Mouse (Mus musculus): ENCODE measurements around the gene Celf6. TPM values are rescaled to one million over a fixed set of nuclear protein-coding genes. Genes with fewer than 3 reads are reported as not detected.

Celf6 gene
- polyA plus RNA-seq, 1 experiment from 2014 or later: 34.8 TPM

DNA sequence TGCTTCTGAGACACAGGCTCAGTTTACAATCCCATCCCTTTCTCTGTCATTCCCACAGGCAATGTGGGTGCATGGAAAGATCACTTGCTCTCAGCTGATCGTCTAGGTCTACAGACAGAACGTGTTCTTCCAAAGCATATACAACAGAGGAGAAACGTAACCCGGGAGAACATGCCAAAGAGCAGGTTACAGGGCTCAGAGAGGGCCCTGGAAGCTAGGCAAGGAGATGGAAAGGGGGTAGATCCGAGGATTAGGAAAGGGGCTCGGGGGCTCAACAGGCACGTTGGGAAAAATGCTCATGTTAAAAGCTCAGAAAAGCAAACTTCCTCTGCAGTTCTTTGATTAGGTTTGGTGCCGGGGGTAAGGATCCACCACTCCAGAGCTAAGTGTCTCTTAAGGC, 23.9 kb downstream of the Celf6 start:
- no peaks in the 10 kb centered on the region for H3K27me3 ChIP-seq (ENCODE audit: control insufficient read depth, insufficient read depth, low read length)
- ATAC-seq (ENCODE audit: low read depth): no peak
- no peak overlapping the region for H3K27ac ChIP-seq (ENCODE audit: low read depth, low read length)
- WGBS: 80% methylated on average over 8 of the region's 8 CpGs
- no peak overlapping the region for H3K9ac ChIP-seq (replicated peaks; ENCODE audit: low read depth, low read length)
- no peaks in the 10 kb centered on the region for H3K4me1 ChIP-seq (ENCODE audit: control insufficient read depth, insufficient read depth, low read length)
- H3K4me2 ChIP-seq (ENCODE audit: low read depth, low read length): no peak overlapping the region
- H3K36me3 ChIP-seq (ENCODE audit: control insufficient read depth, insufficient read depth, low read length): no peaks in the 10 kb centered on the region
- H3K9me3 ChIP-seq (ENCODE audit: control insufficient read depth, low read length): no peaks in the 10 kb centered on the region
- no peak overlapping the region for H3K4me3 ChIP-seq (ENCODE audit: low read depth, low read length)

DNA sequence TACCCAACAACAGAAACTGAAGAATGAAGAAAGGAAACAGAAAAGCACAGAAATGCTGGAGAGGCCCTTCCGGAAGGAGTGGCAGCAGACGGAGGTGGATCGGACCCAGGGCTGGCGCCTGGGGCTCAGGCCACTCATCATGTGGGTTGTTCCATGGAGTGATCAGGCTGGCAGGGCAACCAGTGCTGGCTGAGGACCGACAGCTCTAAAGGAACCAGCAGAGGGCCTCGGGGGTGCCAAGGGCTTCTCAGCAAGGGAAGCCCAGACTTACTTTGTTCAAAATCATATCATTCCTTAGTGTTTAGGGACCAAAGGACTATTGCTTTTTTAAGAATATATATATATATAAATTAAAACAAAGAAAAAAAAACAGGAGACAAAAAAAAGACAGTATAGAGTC, 28.2 kb downstream of the Celf6 start:
- Histone ChIP-seq H3K4me1 (ENCODE audit: control insufficient read depth, insufficient read depth, low read length) (no peaks in the 10 kb centered on the region), H3K9me3 (ENCODE audit: control insufficient read depth, low read length) (no peaks in the 10 kb centered on the region), H3K4me2 (ENCODE audit: low read depth, low read length) (no peak overlapping the region), H3K4me3 (ENCODE audit: low read depth, low read length) (no peak overlapping the region), H3K27me3 (ENCODE audit: control insufficient read depth, insufficient read depth, low read length) (no peaks in the 10 kb centered on the region), H3K9ac (replicated peaks; ENCODE audit: low read depth, low read length) (no peak overlapping the region), H3K36me3 (ENCODE audit: control insufficient read depth, insufficient read depth, low read length) (no peaks in the 10 kb centered on the region), H3K27ac (ENCODE audit: low read depth, low read length) (no peak overlapping the region)
- 48% methylated on average over 6 of the region's 6 CpGs for WGBS
- no peak for ATAC-seq (ENCODE audit: low read depth)

DNA sequence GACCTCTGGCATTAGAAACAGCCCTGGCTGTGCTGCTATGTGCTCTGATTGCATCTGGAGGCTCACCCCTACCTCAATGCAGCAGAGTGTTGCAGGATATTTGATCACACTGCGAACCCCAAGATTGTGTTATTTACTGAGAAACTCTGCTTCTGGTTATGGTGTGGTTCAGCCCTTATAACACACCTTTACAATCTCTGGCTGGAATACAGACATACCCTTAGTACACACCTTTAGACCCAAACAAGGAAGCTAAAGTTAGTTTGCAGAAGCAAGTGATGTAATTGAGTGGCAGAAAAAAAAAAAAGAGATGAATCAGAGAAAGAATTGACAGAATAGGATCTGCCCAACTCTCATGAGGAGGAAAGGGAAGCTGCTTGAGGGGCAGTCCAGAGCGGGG, 33.2 kb downstream of the Celf6 start:
- no peak overlapping the region for H3K27ac ChIP-seq (ENCODE audit: low read depth, low read length)
- WGBS: 91% methylated on average over 2 of the region's 2 CpGs
- no peak for ATAC-seq (ENCODE audit: low read depth)
- no peaks in the 10 kb centered on the region for H3K36me3 ChIP-seq (ENCODE audit: control insufficient read depth, insufficient read depth, low read length)
- no peaks in the 10 kb centered on the region for H3K27me3 ChIP-seq (ENCODE audit: control insufficient read depth, insufficient read depth, low read length)
- H3K4me3 ChIP-seq (ENCODE audit: low read depth, low read length): no peak overlapping the region
- no peak overlapping the region for H3K4me2 ChIP-seq (ENCODE audit: low read depth, low read length)
- H3K9ac ChIP-seq (replicated peaks; ENCODE audit: low read depth, low read length): no peak overlapping the region
- no peaks in the 10 kb centered on the region for H3K9me3 ChIP-seq (ENCODE audit: control insufficient read depth, low read length)
- H3K4me1 ChIP-seq (ENCODE audit: control insufficient read depth, insufficient read depth, low read length): no peaks in the 10 kb centered on the region

DNA sequence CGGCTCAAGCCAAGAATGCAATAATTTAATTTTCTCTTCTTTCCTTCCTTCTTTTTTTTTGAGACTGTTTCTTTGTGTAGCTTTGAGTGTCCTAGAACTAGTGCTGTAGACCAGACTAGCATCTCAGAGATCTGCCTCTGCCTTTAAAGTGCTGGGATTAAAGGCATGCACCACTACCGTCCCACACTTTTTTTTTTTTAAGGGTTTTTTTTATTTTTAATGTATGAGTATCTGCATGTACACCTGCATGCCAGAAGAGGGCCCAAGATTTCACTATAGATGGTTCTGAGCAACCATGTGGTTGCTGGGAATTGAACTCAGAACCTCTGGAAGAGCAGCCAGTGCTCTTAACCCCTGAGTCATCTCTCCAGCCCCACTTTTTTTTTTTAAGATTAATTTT, 38.1 kb downstream of the Celf6 start:
- Histone ChIP-seq H3K9ac (replicated peaks; ENCODE audit: low read depth, low read length) (no peak overlapping the region), H3K27ac (ENCODE audit: low read depth, low read length) (no peak overlapping the region), H3K9me3 (ENCODE audit: control insufficient read depth, low read length) (no peaks in the 10 kb centered on the region), H3K4me3 (ENCODE audit: low read depth, low read length) (no peak overlapping the region), H3K4me1 (ENCODE audit: control insufficient read depth, insufficient read depth, low read length) (peaks cover 18% of the 10 kb centered on the region), H3K36me3 (ENCODE audit: control insufficient read depth, insufficient read depth, low read length) (no peaks in the 10 kb centered on the region), H3K4me2 (ENCODE audit: low read depth, low read length) (no peak overlapping the region), H3K27me3 (ENCODE audit: control insufficient read depth, insufficient read depth, low read length) (no peaks in the 10 kb centered on the region)
- ATAC-seq (ENCODE audit: low read depth): no peak
- WGBS: 83% methylated on average over 2 of the region's 2 CpGs

DNA sequence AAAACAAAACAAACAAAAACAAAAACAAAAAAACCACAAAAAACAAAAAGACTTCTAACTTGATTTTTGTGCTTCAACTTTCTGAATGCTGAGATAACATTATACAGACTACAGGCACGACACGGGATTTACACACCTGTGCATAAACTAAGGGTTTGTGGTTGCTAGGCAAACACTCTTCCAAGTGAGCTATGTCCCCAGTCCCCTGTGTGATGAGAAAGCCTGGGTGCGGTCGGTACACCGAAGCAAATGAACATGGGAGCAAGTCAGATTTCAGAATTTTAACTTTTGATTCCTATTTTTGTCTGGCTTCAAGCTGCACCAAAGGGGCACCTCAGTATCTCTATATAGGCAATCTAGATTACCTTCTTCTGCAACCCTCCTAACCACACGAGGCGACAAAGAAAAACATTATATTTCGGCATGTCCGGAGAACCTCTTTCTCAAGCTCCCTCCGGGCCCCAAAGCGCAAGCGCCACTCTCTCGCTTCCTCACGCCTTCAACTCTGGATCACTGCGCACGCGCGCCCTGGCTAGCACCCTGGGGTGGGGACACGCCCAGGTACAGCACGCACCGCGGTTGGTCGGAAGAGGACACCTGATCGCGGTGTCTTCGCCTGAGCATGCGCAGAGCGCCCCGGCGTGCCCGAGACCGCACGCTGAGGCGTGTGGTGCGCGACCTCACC, 39.0 kb downstream of the Celf6 start, which contains the start of gene Parp6:
Parp6 (plus strand) TSS at position 663 of the 685 bp plus-strand sequence.
- Histone ChIP-seq H3K4me1 (ENCODE audit: control insufficient read depth, insufficient read depth, low read length) (peaks cover 18% of the 10 kb centered on the region), H3K27ac (ENCODE audit: low read depth, low read length) (peak within 1 kb of the TSS; percentile 92), H3K9ac (replicated peaks; ENCODE audit: low read depth, low read length) (peak within 1 kb of the TSS; percentile 84), H3K4me3 (ENCODE audit: low read depth, low read length) (peak within 1 kb of the TSS; percentile 91), H3K36me3 (ENCODE audit: control insufficient read depth, insufficient read depth, low read length) (peaks cover under 1% of the 10 kb centered on the region; the same call in 1 of the 2 replicates), H3K9me3 (ENCODE audit: control insufficient read depth, low read length) (no peaks in the 10 kb centered on the region), H3K27me3 (ENCODE audit: control insufficient read depth, insufficient read depth, low read length) (no peaks in the 10 kb centered on the region), H3K4me2 (ENCODE audit: low read depth, low read length) (peak within 1 kb of the TSS; percentile 62)
- ATAC-seq (ENCODE audit: low read depth): peak; percentile 95
- under 1% methylated on average over 36 of the region's 36 CpGs for WGBS

DNA sequence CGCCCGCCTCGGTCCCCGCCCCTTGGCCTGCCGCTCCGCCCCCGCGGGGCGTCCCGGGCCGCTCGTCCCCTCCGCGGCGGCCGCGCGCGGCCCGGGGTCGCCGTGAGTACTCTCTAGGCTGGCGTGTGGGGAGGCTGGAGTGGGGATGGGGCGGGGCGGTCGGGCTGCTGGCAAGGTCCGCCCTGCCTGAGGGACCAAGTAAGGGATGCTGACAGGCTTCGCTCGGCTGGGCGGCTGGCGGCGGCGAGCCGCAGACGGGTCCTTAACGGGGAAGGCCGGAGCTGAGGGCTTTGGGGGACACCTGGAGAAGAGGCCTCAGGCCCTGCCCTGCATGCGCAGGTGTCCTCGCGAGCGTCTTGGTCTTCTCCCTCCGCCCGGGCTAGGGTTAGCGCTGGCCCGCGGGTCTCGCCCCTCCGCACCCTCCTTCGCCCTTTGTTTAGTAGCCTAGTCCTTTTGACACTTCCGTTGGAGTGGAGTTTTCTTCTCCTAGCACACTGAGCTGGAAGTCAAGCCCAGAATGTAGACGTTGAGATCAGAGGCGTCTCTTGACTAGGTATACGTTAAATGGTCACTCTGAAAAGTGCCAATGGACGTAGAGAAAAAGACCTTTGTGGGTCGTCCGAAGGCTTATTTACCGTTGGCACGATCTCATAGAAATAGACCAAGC, 39.7 kb downstream of the Celf6 start:
- peak; percentile 90 for ATAC-seq (ENCODE audit: low read depth)
- WGBS: under 1% methylated on average over 58 of the region's 58 CpGs

DNA sequence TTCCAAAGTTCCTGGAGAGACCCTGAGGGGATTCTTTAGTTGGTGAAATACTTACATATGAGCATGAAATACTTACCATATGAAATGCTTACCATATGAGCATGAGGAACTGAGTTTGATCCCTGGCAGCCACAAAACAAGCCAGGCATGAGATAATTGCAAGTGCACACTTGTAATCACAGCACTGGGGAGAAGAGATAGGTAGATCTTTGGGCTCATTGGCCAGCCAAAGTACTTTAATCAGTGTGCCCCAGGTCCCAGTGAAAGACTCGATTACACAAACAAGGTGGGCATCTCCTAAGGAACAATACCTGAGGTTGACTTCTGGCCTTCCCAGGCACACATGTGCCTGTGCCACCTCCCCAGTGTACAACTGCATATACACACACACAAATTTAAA, 60.7 kb downstream of the Celf6 start:
- H3K9me3 ChIP-seq (ENCODE audit: control insufficient read depth, low read length): no peaks in the 10 kb centered on the region
- no peaks in the 10 kb centered on the region for H3K4me1 ChIP-seq (ENCODE audit: control insufficient read depth, insufficient read depth, low read length)
- no peak overlapping the region for H3K4me3 ChIP-seq (ENCODE audit: low read depth, low read length)
- ATAC-seq (ENCODE audit: low read depth): no peak
- H3K27me3 ChIP-seq (ENCODE audit: control insufficient read depth, insufficient read depth, low read length): no peaks in the 10 kb centered on the region
- no peak overlapping the region for H3K4me2 ChIP-seq (ENCODE audit: low read depth, low read length)
- no peak overlapping the region for H3K27ac ChIP-seq (ENCODE audit: low read depth, low read length)
- WGBS: 85% methylated on average over 1 of the region's 1 CpGs
- no peak overlapping the region for H3K9ac ChIP-seq (replicated peaks; ENCODE audit: low read depth, low read length)
- H3K36me3 ChIP-seq (ENCODE audit: control insufficient read depth, insufficient read depth, low read length): peaks cover 79% of the 10 kb centered on the region

More for the DNA sequence above, 39.7 kb downstream of the Celf6 start:
- Histone ChIP-seq H3K4me2 (ENCODE audit: low read depth, low read length) (peak overlapping the region; percentile 62), H3K27me3 (ENCODE audit: control insufficient read depth, insufficient read depth, low read length) (no peaks in the 10 kb centered on the region), H3K9me3 (ENCODE audit: control insufficient read depth, low read length) (no peaks in the 10 kb centered on the region), H3K36me3 (ENCODE audit: control insufficient read depth, insufficient read depth, low read length) (peaks cover 6% of the 10 kb centered on the region; the same call in 1 of the 2 replicates), H3K9ac (replicated peaks; ENCODE audit: low read depth, low read length) (peak overlapping the region; percentile 84), H3K4me3 (ENCODE audit: low read depth, low read length) (peak overlapping the region; percentile 91), H3K27ac (ENCODE audit: low read depth, low read length) (peak overlapping the region; percentile 92), H3K4me1 (ENCODE audit: control insufficient read depth, insufficient read depth, low read length) (peaks cover 18% of the 10 kb centered on the region)

DNA sequence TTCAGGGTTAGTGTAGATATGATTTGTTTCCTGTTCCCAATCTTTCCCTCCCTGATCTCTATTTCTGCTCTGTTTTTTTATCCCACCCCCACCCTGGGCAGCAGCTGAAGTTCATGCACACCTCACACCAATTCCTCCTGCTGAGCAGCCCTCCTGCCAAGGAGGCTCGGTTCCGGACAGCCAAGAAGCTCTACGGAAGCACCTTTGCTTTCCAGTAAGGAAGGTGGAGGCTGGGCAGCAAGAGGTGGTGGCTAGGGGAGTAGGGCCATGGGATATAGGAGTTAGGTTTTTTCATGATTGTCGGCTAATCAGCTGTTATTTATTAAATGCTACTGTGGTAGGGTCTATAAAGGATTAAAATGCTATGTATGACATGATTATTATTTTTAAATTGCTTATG, 62.2 kb downstream of the Celf6 start:
- Histone ChIP-seq H3K27me3 (ENCODE audit: control insufficient read depth, insufficient read depth, low read length) (no peaks in the 10 kb centered on the region), H3K4me2 (ENCODE audit: low read depth, low read length) (no peak overlapping the region), H3K27ac (ENCODE audit: low read depth, low read length) (no peak overlapping the region), H3K36me3 (ENCODE audit: control insufficient read depth, insufficient read depth, low read length) (peaks cover 69% of the 10 kb centered on the region), H3K4me1 (ENCODE audit: control insufficient read depth, insufficient read depth, low read length) (no peaks in the 10 kb centered on the region), H3K4me3 (ENCODE audit: low read depth, low read length) (no peak overlapping the region), H3K9ac (replicated peaks; ENCODE audit: low read depth, low read length) (no peak overlapping the region), H3K9me3 (ENCODE audit: control insufficient read depth, low read length) (no peaks in the 10 kb centered on the region)
- no peak for ATAC-seq (ENCODE audit: low read depth)
- 89% methylated on average over 4 of the region's 4 CpGs for WGBS

DNA sequence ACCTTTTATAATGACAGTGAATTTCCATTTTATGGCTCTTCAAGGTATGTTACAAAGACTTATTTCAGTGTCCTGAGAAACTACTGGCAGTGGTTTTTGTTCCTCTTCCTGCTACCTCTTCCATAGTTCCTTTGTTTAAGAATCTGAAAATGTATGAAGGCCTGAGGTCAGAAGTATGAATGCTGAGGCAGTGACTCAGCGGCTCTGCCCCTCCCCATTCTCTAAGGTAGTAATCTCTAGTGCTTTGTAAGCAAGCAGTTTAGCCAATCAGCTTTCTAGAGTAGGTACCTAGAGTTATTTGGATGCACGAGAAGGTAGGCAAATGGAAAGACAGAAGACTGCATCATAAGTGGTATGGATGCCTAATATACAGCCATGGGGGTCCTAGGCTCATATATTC, 63.6 kb downstream of the Celf6 start:
- peaks cover 67% of the 10 kb centered on the region for H3K36me3 ChIP-seq (ENCODE audit: control insufficient read depth, insufficient read depth, low read length)
- no peak overlapping the region for H3K27ac ChIP-seq (ENCODE audit: low read depth, low read length)
- H3K27me3 ChIP-seq (ENCODE audit: control insufficient read depth, insufficient read depth, low read length): no peaks in the 10 kb centered on the region
- H3K4me3 ChIP-seq (ENCODE audit: low read depth, low read length): no peak overlapping the region
- H3K4me1 ChIP-seq (ENCODE audit: control insufficient read depth, insufficient read depth, low read length): no peaks in the 10 kb centered on the region
- H3K9ac ChIP-seq (replicated peaks; ENCODE audit: low read depth, low read length): no peak overlapping the region
- no peak for ATAC-seq (ENCODE audit: low read depth)
- H3K4me2 ChIP-seq (ENCODE audit: low read depth, low read length): no peak overlapping the region
- no peaks in the 10 kb centered on the region for H3K9me3 ChIP-seq (ENCODE audit: control insufficient read depth, low read length)
- WGBS: 72% methylated on average over 2 of the region's 2 CpGs
